Comparison of ENCODE assay signal across 8 mouse cellular contexts in the genomic region with DNA sequence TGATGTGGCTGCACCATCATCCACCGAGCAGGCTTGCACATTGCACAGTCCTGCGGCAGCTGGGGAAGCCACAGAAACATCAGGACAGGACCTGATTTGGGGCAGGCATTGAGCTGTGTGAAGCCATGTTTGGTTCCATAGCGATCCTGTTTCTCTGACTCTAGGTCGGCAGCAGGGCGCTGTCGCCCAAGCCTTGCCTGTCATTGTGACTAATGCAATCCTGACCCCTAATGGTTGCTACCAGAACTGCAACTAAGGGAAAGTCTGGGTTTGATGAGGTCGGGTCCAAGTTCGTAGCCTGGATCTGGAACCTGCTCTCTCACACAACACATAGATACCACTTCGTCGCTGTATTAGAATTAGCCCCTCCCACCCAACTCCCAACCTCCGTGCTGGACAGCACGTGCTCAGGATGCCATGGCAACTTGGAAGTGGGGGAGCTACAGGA. TPM values are rescaled to one million over a fixed set of nuclear protein-coding genes. Genes with fewer than 3 reads are reported as not detected.
DNase-seq lines count a peak whose midpoint lies in the region; ATAC-seq and TF ChIP-seq lines count a peak whose summit lies in the region.

No protein-coding gene starts in this region.

- no peaks in the 10 kb centered on the region for H3K9me3 ChIP-seq in heart, embryonic 12.5 days (replicated peaks)
- H3K9me3 ChIP-seq in kidney, embryonic 15.5 days (replicated peaks) = no peaks in the 10 kb centered on the region
- H3K9me3 ChIP-seq in limb, embryonic 15.5 days = no peaks in the 10 kb centered on the region
- H3K9me3 ChIP-seq in stomach, embryonic 14.5 days (ENCODE audit: control insufficient read depth, low read depth, low read length) = no peaks in the 10 kb centered on the region

- no peaks in the 10 kb centered on the region for H3K36me3 ChIP-seq in heart, embryonic 12.5 days
- no peaks in the 10 kb centered on the region for H3K36me3 ChIP-seq in kidney, embryonic 15.5 days
- H3K36me3 ChIP-seq in limb, embryonic 15.5 days = no peaks in the 10 kb centered on the region
- H3K36me3 ChIP-seq in stomach, embryonic 14.5 days (ENCODE audit: control insufficient read depth, insufficient read depth, low read length) = no peaks in the 10 kb centered on the region

- no peak overlapping the region for H3K27ac ChIP-seq in bone marrow macrophage, adult 2 months (ENCODE audit: insufficient read depth, low read depth, low read length)
- no peak overlapping the region for H3K27ac ChIP-seq in heart, embryonic 12.5 days (ENCODE audit: poor library complexity, severe bottlenecking)
- peak overlapping the region; percentile 5; the same call in 1 of the 2 replicates for H3K27ac ChIP-seq in kidney, embryonic 15.5 days
- H3K27ac ChIP-seq in limb, embryonic 15.5 days = no peak overlapping the region
- no peak overlapping the region for H3K27ac ChIP-seq in stomach, embryonic 14.5 days (ENCODE audit: low read length)

- WGBS in heart, embryonic 12.5 days = 2% methylated on average over 12 of the region's 12 CpGs
- 6% methylated on average over 12 of the region's 12 CpGs for WGBS in kidney, embryonic 15.5 days
- 6% methylated on average over 12 of the region's 12 CpGs for WGBS in limb, embryonic 15.5 days
- 3% methylated on average over 12 of the region's 12 CpGs for WGBS in stomach, embryonic 14.5 days

- ATAC-seq in erythroblast, adult 5-6 weeks (replicated peaks; ENCODE audit: low FRiP score, poor library complexity, severe bottlenecking) = peak; percentile 80
- ATAC-seq in heart, embryonic 12.5 days (ENCODE audit: insufficient number of reproducible peaks, low FRiP score) = no peak
- peak; percentile 46 for ATAC-seq in kidney, embryonic 15.5 days (replicated peaks; ENCODE audit: low FRiP score)
- ATAC-seq in limb, embryonic 15.5 days (ENCODE audit: insufficient number of reproducible peaks, low FRiP score, low TSS enrichment, low read depth) = no peak
- ATAC-seq in stomach, embryonic 14.5 days (ENCODE audit: insufficient number of reproducible peaks, insufficient read depth, low FRiP score, low read depth) = 0 out of 2 replicates have a peak, but pooled peaks have one; percentile 11

- DNase-seq in CD4-positive, CD25-positive, alpha-beta regulatory T cell, adult 2 months (ENCODE audit: low read depth, low spot score) = peak; percentile 90
- DNase-seq in naive thymus-derived CD4-positive, alpha-beta T cell, adult 2 months (ENCODE audit: low read depth) = peak; percentile 90

- H3K9ac ChIP-seq in heart, embryonic 12.5 days = no peak overlapping the region
- no peak overlapping the region for H3K9ac ChIP-seq in kidney, embryonic 15.5 days
- no peak overlapping the region for H3K9ac ChIP-seq in limb, embryonic 15.5 days
- no peak overlapping the region for H3K9ac ChIP-seq in stomach, embryonic 14.5 days (replicated peaks; ENCODE audit: low read depth, low read length)

- H3K27me3 ChIP-seq in heart, embryonic 12.5 days (replicated peaks) = peaks cover 85% of the 10 kb centered on the region
- H3K27me3 ChIP-seq in kidney, embryonic 15.5 days = peaks cover 40% of the 10 kb centered on the region
- peaks cover 50% of the 10 kb centered on the region for H3K27me3 ChIP-seq in limb, embryonic 15.5 days
- H3K27me3 ChIP-seq in stomach, embryonic 14.5 days (ENCODE audit: control insufficient read depth, insufficient read depth, low read length) = no peaks in the 10 kb centered on the region

- peak; percentile 75 for TF ChIP-seq CTCF in bone marrow macrophage, adult 2 months (IDR thresholded peaks at IDR 0.05; ENCODE audit: low read depth, low read length)

- no peaks in the 10 kb centered on the region for H3K4me1 ChIP-seq in bone marrow macrophage, adult 2 months (ENCODE audit: control insufficient read depth, insufficient read depth, low read length)
- H3K4me1 ChIP-seq in heart, embryonic 12.5 days (replicated peaks) = peaks cover 6% of the 10 kb centered on the region; the same call in 1 of the 2 replicates
- H3K4me1 ChIP-seq in kidney, embryonic 15.5 days = peaks cover 26% of the 10 kb centered on the region
- 0 out of 2 replicates have a peak, but pooled peaks cover 2% of the 10 kb centered on the region for H3K4me1 ChIP-seq in limb, embryonic 15.5 days
- H3K4me1 ChIP-seq in stomach, embryonic 14.5 days (ENCODE audit: control insufficient read depth, insufficient read depth, low read length) = 0 out of 2 replicates have a peak, but pooled peaks cover 6% of the 10 kb centered on the region

- no peak for TF ChIP-seq POLR2A in bone marrow macrophage, adult 2 months (IDR thresholded peaks at IDR 0.05; ENCODE audit: borderline replicate concordance, low read depth, low read length)

- peak overlapping the region; percentile 28 for H3K4me2 ChIP-seq in heart, embryonic 12.5 days
- H3K4me2 ChIP-seq in kidney, embryonic 15.5 days = peak overlapping the region; percentile 27
- H3K4me2 ChIP-seq in limb, embryonic 15.5 days = 0 out of 2 replicates have a peak overlapping the region, but pooled peaks have one; percentile 15
- H3K4me2 ChIP-seq in stomach, embryonic 14.5 days (replicated peaks; ENCODE audit: low read depth, low read length) = no peak overlapping the region

- no peak overlapping the region for H3K4me3 ChIP-seq in bone marrow macrophage, adult 2 months (ENCODE audit: insufficient read depth, low read length)
- H3K4me3 ChIP-seq in heart, embryonic 12.5 days = no peak overlapping the region
- no peak overlapping the region for H3K4me3 ChIP-seq in kidney, embryonic 15.5 days (replicated peaks)
- H3K4me3 ChIP-seq in limb, embryonic 15.5 days = no peak overlapping the region
- H3K4me3 ChIP-seq in stomach, embryonic 14.5 days (ENCODE audit: low read depth, low read length) = no peak overlapping the region

RNA-seq across cellular contexts. Expression of gene Pear1, which starts 7.4 kb away (rescaled TPM):
- not detected in 2 replicates for polyA plus RNA-seq in bone marrow macrophage, adult 2 months (2012; ENCODE audit: insufficient read depth, insufficient read length, missing spikeins)
- total RNA-seq in erythroblast, adult 5-6 weeks (2015; ENCODE audit: low replicate concordance) = 0.63 and 1.9 TPM in 2 replicates
- 0.42 TPM in 1 of 2 replicates, not detected in the other for total RNA-seq in erythroblast, adult 5-6 weeks (2017; ENCODE audit: low replicate concordance)
- 15.7 and 16.1 TPM in 2 replicates for polyA plus RNA-seq in heart, embryonic 12.5 days (2016; fragmentation: Nextera tagmentation; extraction: Ambion mirVana)
- 40.8 and 51.0 TPM in 2 replicates for polyA plus RNA-seq in kidney, embryonic 15.5 days (2015; fragmentation: Nextera tagmentation; extraction: Ambion mirVana)
- polyA plus RNA-seq in limb, embryonic 15.5 days (2015; fragmentation: Nextera tagmentation; extraction: Ambion mirVana) = 24.6 and 25.7 TPM in 2 replicates
- polyA plus RNA-seq in stomach, embryonic 14.5 days (2014; fragmentation: Nextera tagmentation; extraction: Ambion mirVana) = 25.4 and 28.3 TPM in 2 replicates

RNA-seq across cellular contexts. Expression of gene Insrr, which starts 19.9 kb away (rescaled TPM):
- not detected in 2 replicates for polyA plus RNA-seq in bone marrow macrophage, adult 2 months (2012; ENCODE audit: insufficient read depth, insufficient read length, missing spikeins)
- not detected in 2 replicates for total RNA-seq in erythroblast, adult 5-6 weeks (2015; ENCODE audit: low replicate concordance)
- not detected in 2 replicates for total RNA-seq in erythroblast, adult 5-6 weeks (2017; ENCODE audit: low replicate concordance)
- polyA plus RNA-seq in heart, embryonic 12.5 days (2016; fragmentation: Nextera tagmentation; extraction: Ambion mirVana) = 0.21 TPM in 1 of 2 replicates, not detected in the other
- 1.2 and 1.5 TPM in 2 replicates for polyA plus RNA-seq in kidney, embryonic 15.5 days (2015; fragmentation: Nextera tagmentation; extraction: Ambion mirVana)
- polyA plus RNA-seq in limb, embryonic 15.5 days (2015; fragmentation: Nextera tagmentation; extraction: Ambion mirVana) = 0.19 and 0.36 TPM in 2 replicates
- 0.20 and 0.55 TPM in 2 replicates for polyA plus RNA-seq in stomach, embryonic 14.5 days (2014; fragmentation: Nextera tagmentation; extraction: Ambion mirVana)

RNA-seq across cellular contexts. Expression of gene Ntrk1, which starts 21.7 kb away (rescaled TPM):
- polyA plus RNA-seq in bone marrow macrophage, adult 2 months (2012; ENCODE audit: insufficient read depth, insufficient read length, missing spikeins) = not detected in 2 replicates
- not detected in 2 replicates for total RNA-seq in erythroblast, adult 5-6 weeks (2015; ENCODE audit: low replicate concordance)
- total RNA-seq in erythroblast, adult 5-6 weeks (2017; ENCODE audit: low replicate concordance) = not detected in 2 replicates
- polyA plus RNA-seq in heart, embryonic 12.5 days (2016; fragmentation: Nextera tagmentation; extraction: Ambion mirVana) = 0.26 and 0.30 TPM in 2 replicates
- 6.1 and 8.4 TPM in 2 replicates for polyA plus RNA-seq in kidney, embryonic 15.5 days (2015; fragmentation: Nextera tagmentation; extraction: Ambion mirVana)
- polyA plus RNA-seq in limb, embryonic 15.5 days (2015; fragmentation: Nextera tagmentation; extraction: Ambion mirVana) = 0.48 and 0.76 TPM in 2 replicates
- 0.88 and 0.97 TPM in 2 replicates for polyA plus RNA-seq in stomach, embryonic 14.5 days (2014; fragmentation: Nextera tagmentation; extraction: Ambion mirVana)

RNA-seq across cellular contexts. Expression of gene Sh2d2a, which starts 29.9 kb away (rescaled TPM):
- polyA plus RNA-seq in bone marrow macrophage, adult 2 months (2012; ENCODE audit: insufficient read depth, insufficient read length, missing spikeins) = not detected in 2 replicates
- total RNA-seq in erythroblast, adult 5-6 weeks (2015; ENCODE audit: low replicate concordance) = not detected in 2 replicates
- not detected in 2 replicates for total RNA-seq in erythroblast, adult 5-6 weeks (2017; ENCODE audit: low replicate concordance)
- polyA plus RNA-seq in heart, embryonic 12.5 days (2016; fragmentation: Nextera tagmentation; extraction: Ambion mirVana) = 0.15 TPM in 1 of 2 replicates, not detected in the other
- polyA plus RNA-seq in kidney, embryonic 15.5 days (2015; fragmentation: Nextera tagmentation; extraction: Ambion mirVana) = 0.09 TPM in 1 of 2 replicates, not detected in the other
- polyA plus RNA-seq in limb, embryonic 15.5 days (2015; fragmentation: Nextera tagmentation; extraction: Ambion mirVana) = 0.05 TPM in 1 of 2 replicates, not detected in the other
- 0.17 TPM in 1 of 2 replicates, not detected in the other for polyA plus RNA-seq in stomach, embryonic 14.5 days (2014; fragmentation: Nextera tagmentation; extraction: Ambion mirVana)

Comparison
In these comparisons a context has a peak if more than half of its experiments do, and no peak if none do; other contexts are left out.
1. ATAC-seq: peak in erythroblast, adult 5-6 weeks (single experiment), kidney, embryonic 15.5 days (single experiment) and stomach, embryonic 14.5 days (single experiment); none in heart, embryonic 12.5 days (single experiment) and limb, embryonic 15.5 days (single experiment).
2. RNA of gene Pear1, which starts 7.4 kb away (polyA plus RNA-seq): 40.8 to 51.0 TPM in kidney, embryonic 15.5 days, 25.4 to 28.3 TPM in stomach, embryonic 14.5 days, 24.6 to 25.7 TPM in limb, embryonic 15.5 days and 15.7 to 16.1 TPM in heart, embryonic 12.5 days; not detected in bone marrow macrophage, adult 2 months; every median in the first group is over 10 times any median in the second.